Mouse (Mus musculus) stomach, embryonic 14.5 days (tissue): ENCODE results near the gene Zbtb17. TPM values are rescaled to one million over a fixed set of nuclear protein-coding genes. Genes with fewer than 3 reads are reported as not detected.

Experiments used
- ATAC-seq: fragments of 200-750 bp; cut with Nextera tagmentation; 2 replicates; pipeline ENCODE4 v1.8.0; 2017; ENCODE audit warnings: low read depth, moderate TSS enrichment; ENCODE audit not compliant: insufficient number of reproducible peaks, insufficient read depth, low FRiP score
- H3K27ac ChIP-seq: fragments of 300-500 bp; sonication (generic); 2 replicates; pipeline ENCODE4 v1.5.1; 2014; ENCODE audit warnings: mild to moderate bottlenecking, low read length, moderate library complexity, mixed read lengths
- H3K27me3 ChIP-seq: fragments of 300-500 bp; sonication (generic); 2 replicates; pipeline ENCODE4 v1.6.1; 2014; ENCODE audit warnings: low read length, control low read depth, mixed read lengths; ENCODE audit not compliant: control insufficient read depth, insufficient read depth
- H3K36me3 ChIP-seq: fragments of 300-500 bp; sonication (generic); 2 replicates; pipeline ENCODE4 v1.6.1; 2014; ENCODE audit warnings: mild to moderate bottlenecking, control low read depth, low read length, moderate library complexity, mixed read lengths; ENCODE audit not compliant: control insufficient read depth, insufficient read depth
- H3K4me1 ChIP-seq: fragments of 300-500 bp; sonication (generic); 2 replicates; pipeline ENCODE4 v1.6.1; 2014; ENCODE audit warnings: low read length, control low read depth, mixed read lengths; ENCODE audit not compliant: control insufficient read depth, insufficient read depth
- H3K4me2 ChIP-seq: fragments of 300-500 bp; sonication (generic); replicated peaks from 2 replicates; pipeline ENCODE4 v1.6.1; 2014; ENCODE audit warnings: low read depth, low read length, control low read depth
- H3K4me3 ChIP-seq: fragments of 300-500 bp; sonication (generic); 2 replicates; pipeline ENCODE4 v1.5.1; 2014; ENCODE audit warnings: low read depth, low read length, control low read depth
- H3K9ac ChIP-seq: fragments of 300-500 bp; sonication (generic); replicated peaks from 2 replicates; pipeline ENCODE4 v1.6.1; 2014; ENCODE audit warnings: low read depth, mild to moderate bottlenecking, control low read depth, low read length, moderate library complexity, mixed read lengths
- H3K9me3 ChIP-seq: fragments of 300-500 bp; sonication (generic); 2 replicates; pipeline ENCODE4 v1.6.1; 2016; ENCODE audit warnings: low read depth, low read length, control low read depth; ENCODE audit not compliant: control insufficient read depth
- WGBS: fragments of 180-500 bp; shearing (Covaris S2); extraction: QIAGEN DNeasy Blood & Tissue Kit; methylation state at CpG from one replicate; pipeline ENCODE4 v1.1.7; 2014; 5-methylcytosine and 5-hydroxymethylcytosine counted together
- polyA plus RNA-seq: library from polyadenylated mRNA; unstranded; fragments of >200 nt; fragmentation: Nextera tagmentation; extraction: Ambion mirVana; gene quantifications from 2 replicates; pipeline ENCODE4 v1.2.1, GENCODE M21; 2014

Zbtb17 gene
- polyA plus RNA-seq, 1 experiment from 2014 or later: 30.8 TPM

DNA sequence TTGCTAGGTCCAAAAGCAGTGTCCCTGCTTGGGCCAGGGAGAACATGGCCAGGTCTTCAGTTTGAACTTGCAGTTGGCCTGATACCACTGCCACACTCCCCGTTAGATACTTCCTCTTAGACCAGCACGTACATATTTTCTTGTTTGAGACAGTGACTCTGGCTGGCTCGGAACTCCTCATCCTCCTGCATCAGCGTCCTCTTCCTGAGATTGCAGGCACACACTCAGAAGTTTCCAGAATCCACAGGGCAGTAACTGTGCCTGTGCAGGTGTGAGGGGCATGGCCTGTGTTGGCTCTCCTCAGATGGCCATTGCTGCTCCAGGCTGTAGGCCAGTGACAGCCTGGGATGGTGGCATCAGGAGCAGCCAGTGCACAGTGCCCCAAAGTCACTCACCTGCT lies 16.0 kb downstream of the Zbtb17 start:
- H3K4me3 ChIP-seq: no peak overlapping the region
- no peaks in the 10 kb centered on the region for H3K27me3 ChIP-seq
- no peak overlapping the region for H3K27ac ChIP-seq
- no peak for ATAC-seq
- no peaks in the 10 kb centered on the region for H3K9me3 ChIP-seq
- 90% methylated on average over 4 of the region's 4 CpGs for WGBS
- no peak overlapping the region for H3K4me2 ChIP-seq
- H3K36me3 ChIP-seq: peaks cover 36% of the 10 kb centered on the region
- no peak overlapping the region for H3K9ac ChIP-seq
- H3K4me1 ChIP-seq: 0 out of 2 replicates have a peak, but pooled peaks cover 4% of the 10 kb centered on the region

DNA sequence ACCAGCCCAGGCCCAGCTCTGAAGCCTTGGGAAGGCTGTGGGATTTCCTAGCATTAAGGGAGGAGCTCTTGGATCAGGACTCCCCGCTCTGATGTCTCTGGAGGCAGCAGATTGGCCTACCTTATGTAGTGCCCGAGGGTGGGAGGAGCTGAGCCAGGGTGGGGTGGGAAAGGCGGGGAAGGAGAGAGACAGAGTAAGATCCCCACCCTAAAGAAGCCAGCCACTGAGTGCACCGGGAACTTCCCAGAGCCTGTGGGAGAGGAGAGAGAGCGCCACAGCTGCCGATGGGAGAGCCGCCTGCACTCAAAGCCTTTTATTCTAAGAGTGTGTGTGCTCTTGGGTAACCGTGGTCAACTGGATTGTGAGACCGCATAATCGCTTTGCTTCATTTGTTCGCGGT lies 16.6 kb downstream of the Zbtb17 start:
- Histone ChIP-seq H3K4me3 (no peak overlapping the region), H3K36me3 (peaks cover 42% of the 10 kb centered on the region), H3K27ac (no peak overlapping the region), H3K4me1 (0 out of 2 replicates have a peak, but pooled peaks cover 4% of the 10 kb centered on the region), H3K9me3 (no peaks in the 10 kb centered on the region), H3K9ac (no peak overlapping the region), H3K4me2 (no peak overlapping the region), H3K27me3 (no peaks in the 10 kb centered on the region)
- no peak for ATAC-seq
- WGBS: 63% methylated on average over 12 of the region's 12 CpGs

DNA sequence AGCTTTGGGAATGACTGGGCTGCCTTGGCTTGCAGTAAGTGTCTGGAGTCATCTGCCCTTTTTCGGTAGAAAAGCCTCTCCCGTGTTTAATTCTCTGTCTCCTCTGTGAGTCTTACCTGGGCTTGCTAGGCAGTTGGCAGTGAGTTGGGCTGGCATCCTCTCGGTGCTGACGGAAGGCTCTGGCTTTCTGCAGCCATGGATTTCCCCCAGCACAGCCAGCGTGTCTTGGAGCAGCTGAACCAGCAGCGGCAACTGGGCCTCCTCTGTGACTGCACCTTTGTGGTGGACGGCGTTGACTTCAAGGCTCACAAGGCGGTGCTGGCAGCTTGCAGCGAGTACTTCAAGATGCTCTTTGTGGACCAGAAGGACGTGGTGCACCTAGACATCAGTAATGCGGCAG lies 17.1 kb downstream of the Zbtb17 start:
- H3K27me3 ChIP-seq: no peaks in the 10 kb centered on the region
- WGBS: 89% methylated on average over 12 of the region's 12 CpGs
- H3K9me3 ChIP-seq: no peaks in the 10 kb centered on the region
- H3K9ac ChIP-seq: no peak overlapping the region
- H3K36me3 ChIP-seq: peaks cover 47% of the 10 kb centered on the region
- ATAC-seq: no peak
- no peak overlapping the region for H3K4me2 ChIP-seq
- 0 out of 2 replicates have a peak, but pooled peaks cover 4% of the 10 kb centered on the region for H3K4me1 ChIP-seq
- no peak overlapping the region for H3K27ac ChIP-seq
- no peak overlapping the region for H3K4me3 ChIP-seq

DNA sequence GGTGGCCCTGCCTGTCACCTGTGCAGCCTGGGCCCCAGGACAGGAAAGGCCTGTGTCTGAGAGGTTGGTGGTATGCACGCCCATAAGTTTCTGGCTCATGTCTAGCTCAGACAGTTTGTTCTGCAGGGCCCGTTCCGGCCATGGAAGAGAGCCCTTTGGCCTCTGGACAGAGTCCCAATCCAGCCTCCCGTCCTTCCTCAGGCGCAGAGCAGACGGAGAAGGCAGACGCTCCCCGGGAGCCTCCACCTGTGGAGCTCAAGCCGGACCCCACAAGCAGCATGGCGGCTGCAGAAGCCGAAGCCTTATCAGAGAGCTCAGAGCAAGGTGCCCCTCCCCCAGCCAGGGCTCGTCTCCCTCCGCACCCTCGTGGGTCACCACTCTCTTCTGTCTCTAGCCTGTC lies 19.0 kb downstream of the Zbtb17 start:
- H3K9me3 ChIP-seq: no peaks in the 10 kb centered on the region
- H3K4me1 ChIP-seq: no peaks in the 10 kb centered on the region
- H3K4me2 ChIP-seq: no peak overlapping the region
- ATAC-seq: no peak
- H3K9ac ChIP-seq: no peak overlapping the region
- H3K27ac ChIP-seq: no peak overlapping the region
- no peak overlapping the region for H3K4me3 ChIP-seq
- WGBS: 80% methylated on average over 14 of the region's 14 CpGs
- H3K36me3 ChIP-seq: peaks cover 61% of the 10 kb centered on the region
- H3K27me3 ChIP-seq: no peaks in the 10 kb centered on the region

DNA sequence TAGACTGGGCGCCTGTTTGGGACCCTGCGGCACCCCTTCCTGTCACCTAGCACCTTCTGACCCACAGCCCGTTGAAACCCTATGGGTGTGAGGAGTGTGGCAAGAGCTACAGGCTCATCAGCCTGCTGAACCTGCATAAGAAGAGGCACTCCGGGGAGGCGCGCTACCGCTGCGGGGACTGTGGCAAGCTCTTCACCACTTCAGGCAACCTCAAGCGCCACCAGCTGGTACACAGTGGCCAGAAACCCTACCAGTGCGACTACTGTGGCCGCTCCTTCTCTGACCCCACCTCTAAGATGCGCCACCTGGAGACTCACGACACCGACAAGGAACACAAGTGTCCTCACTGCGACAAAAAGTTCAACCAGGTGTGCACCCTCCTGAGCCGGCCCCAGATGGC lies 20.3 kb downstream of the Zbtb17 start:
- H3K27me3 ChIP-seq: no peaks in the 10 kb centered on the region
- no peaks in the 10 kb centered on the region for H3K9me3 ChIP-seq
- ATAC-seq: no peak
- peaks cover 73% of the 10 kb centered on the region for H3K36me3 ChIP-seq
- no peak overlapping the region for H3K9ac ChIP-seq
- 74% methylated on average over 16 of the region's 16 CpGs for WGBS
- H3K4me2 ChIP-seq: no peak overlapping the region
- H3K27ac ChIP-seq: no peak overlapping the region
- H3K4me1 ChIP-seq: no peaks in the 10 kb centered on the region
- H3K4me3 ChIP-seq: no peak overlapping the region

DNA sequence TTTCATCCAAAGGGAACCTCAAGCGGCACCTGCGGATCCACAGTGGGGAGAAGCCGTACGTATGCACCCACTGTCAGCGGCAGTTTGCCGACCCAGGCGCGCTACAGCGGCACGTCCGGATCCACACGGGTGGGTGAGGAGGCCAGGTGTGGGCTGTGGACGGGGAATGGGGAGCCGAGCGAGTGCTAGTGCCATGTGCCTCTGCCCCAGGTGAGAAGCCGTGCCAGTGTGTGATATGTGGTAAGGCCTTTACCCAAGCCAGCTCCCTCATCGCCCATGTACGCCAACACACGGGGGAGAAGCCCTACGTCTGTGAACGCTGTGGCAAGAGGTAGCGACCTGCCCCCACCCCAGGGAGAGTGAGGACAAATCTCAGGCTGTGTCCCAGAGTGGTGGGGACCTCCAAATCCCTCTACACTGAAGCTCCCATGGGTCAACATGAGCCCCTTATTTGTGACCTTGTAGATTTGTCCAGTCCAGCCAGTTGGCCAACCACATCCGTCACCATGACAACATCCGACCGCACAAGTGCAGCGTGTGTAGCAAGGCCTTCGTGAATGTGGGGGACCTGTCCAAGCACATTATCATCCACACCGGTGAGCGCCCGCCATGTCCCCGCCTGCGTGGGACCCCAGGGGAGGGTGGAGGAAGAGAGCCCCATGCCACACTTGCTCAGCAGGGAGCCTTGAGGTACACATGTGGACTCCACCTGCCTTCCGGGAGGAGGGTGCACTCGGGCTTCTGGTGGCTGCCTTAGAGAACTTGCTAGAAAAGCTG lies 21.2 kb downstream of the Zbtb17 start:
- whole genome bisulfite sequencing: 91% methylated on average over 34 of the region's 34 CpGs
- Histone ChIP-seq H3K9me3 (no peaks in the 10 kb centered on the region), H3K4me3 (no peak overlapping the region), H3K27ac (no peak overlapping the region), H3K9ac (no peak overlapping the region), H3K27me3 (no peaks in the 10 kb centered on the region), H3K4me1 (no peaks in the 10 kb centered on the region), H3K36me3 (peaks cover 77% of the 10 kb centered on the region), H3K4me2 (no peak overlapping the region)
- ATAC-seq: no peak

DNA sequence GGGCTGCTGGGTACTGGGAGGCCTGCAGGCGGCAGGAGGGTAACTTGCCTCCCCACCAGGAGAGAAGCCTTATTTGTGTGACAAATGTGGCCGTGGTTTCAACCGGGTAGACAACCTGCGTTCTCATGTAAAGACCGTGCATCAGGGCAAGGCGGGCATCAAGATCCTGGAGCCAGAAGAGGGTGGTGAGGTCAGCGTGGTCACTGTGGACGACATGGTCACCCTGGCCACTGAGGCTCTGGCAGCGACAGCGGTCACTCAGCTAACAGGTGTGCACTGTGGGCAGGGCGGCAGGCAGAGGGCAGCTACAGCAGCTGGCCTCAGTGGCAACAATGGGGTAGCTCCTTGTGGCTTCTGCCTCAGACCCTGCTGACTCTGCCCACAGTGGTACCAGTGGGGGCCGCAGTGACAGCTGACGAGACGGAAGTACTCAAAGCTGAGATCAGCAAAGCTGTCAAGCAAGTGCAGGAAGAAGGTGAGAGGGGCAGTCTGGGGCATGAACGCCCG lies 21.9 kb downstream of the Zbtb17 start:
- WGBS: 89% methylated on average over 16 of the region's 16 CpGs
- Histone ChIP-seq H3K9me3 (no peaks in the 10 kb centered on the region), H3K36me3 (peaks cover 77% of the 10 kb centered on the region), H3K4me3 (no peak overlapping the region), H3K9ac (no peak overlapping the region), H3K4me1 (no peaks in the 10 kb centered on the region), H3K27me3 (no peaks in the 10 kb centered on the region), H3K27ac (no peak overlapping the region), H3K4me2 (no peak overlapping the region)
- no peak for ATAC-seq

DNA sequence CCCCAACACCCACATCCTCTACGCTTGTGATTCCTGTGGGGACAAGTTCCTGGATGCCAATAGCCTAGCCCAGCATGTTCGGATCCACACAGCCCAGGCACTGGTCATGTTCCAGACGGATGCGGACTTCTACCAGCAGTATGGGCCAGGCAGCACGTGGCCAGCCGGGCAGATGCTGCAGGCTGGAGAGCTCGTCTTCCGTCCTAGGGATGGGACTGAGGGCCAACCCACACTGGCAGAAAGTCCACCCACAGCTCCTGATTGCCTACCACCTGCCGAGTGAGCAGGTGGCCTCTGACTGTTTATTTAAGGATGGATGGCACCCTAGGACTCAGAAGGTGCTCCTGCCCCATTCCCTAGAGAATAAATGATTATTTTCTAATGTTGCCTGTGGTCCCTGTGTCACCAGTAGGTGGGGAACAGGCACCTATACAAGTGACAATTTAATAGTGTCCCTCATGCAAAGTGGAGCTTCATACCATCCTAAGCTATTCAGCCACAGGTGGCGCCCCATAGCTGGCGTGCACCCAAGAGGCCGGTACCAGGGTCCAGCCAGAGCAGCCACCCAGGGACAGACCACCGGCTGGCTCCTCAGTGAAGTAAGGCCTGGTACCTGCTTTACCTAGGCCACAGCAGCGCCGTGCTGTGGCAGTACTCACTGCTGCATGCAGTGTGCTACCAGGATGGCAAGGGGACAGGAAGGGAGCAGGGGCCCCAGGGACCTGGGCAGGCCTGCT lies 22.6 kb downstream of the Zbtb17 start:
- H3K4me2 ChIP-seq: no peak overlapping the region
- H3K27ac ChIP-seq: no peak overlapping the region
- H3K4me3 ChIP-seq: no peak overlapping the region
- ATAC-seq: no peak
- peaks cover 78% of the 10 kb centered on the region for H3K36me3 ChIP-seq
- H3K9ac ChIP-seq: no peak overlapping the region
- H3K4me1 ChIP-seq: no peaks in the 10 kb centered on the region
- H3K9me3 ChIP-seq: no peaks in the 10 kb centered on the region
- H3K27me3 ChIP-seq: no peaks in the 10 kb centered on the region
- 83% methylated on average over 15 of the region's 15 CpGs for WGBS
